In genomic region chr3:32317901-32318416, GRCm38 (mm10) we compare ENCODE assay signal across 9 mouse cellular contexts. TPM values are rescaled to one million over a fixed set of nuclear protein-coding genes. Genes with fewer than 3 reads are reported as not detected.
DNase-seq lines count a peak whose midpoint lies in the region; ATAC-seq and TF ChIP-seq lines count a peak whose summit lies in the region.
"Had no signal": no experiment of that assay in that cellular context is flagged by ENCODE, and none has a peak within 500 bp of the region (broad histone marks: within the 10 kb centered on the region; RNA-seq: fewer than 3 reads in every experiment).

No protein-coding gene starts in this region.

- no peaks in the 10 kb centered on the region for H3K4me1 ChIP-seq in forebrain, embryonic 13.5 days
- H3K4me1 ChIP-seq in forebrain, embryonic 10.5 days: no peaks in the 10 kb centered on the region
- no peaks in the 10 kb centered on the region for H3K4me1 ChIP-seq in midbrain, embryonic 12.5 days
- no peaks in the 10 kb centered on the region for H3K4me1 ChIP-seq in midbrain, embryonic 11.5 days (ENCODE audit: control insufficient read depth, insufficient read depth, low read length)
- no peaks in the 10 kb centered on the region for H3K4me1 ChIP-seq in hindbrain, postnatal 0 days (ENCODE audit: insufficient read depth, low read length)
- H3K4me1 ChIP-seq in neural tube, embryonic 15.5 days: no peaks in the 10 kb centered on the region
- H3K4me1 ChIP-seq in liver, embryonic 12.5 days: no peaks in the 10 kb centered on the region
- H3K4me1 ChIP-seq: liver, embryonic 15.5 days had no signal

- ATAC-seq in forebrain, embryonic 13.5 days: peak; percentile 44
- ATAC-seq in midbrain, embryonic 12.5 days (ENCODE audit: low FRiP score, low read depth): 0 out of 2 replicates have a peak, but pooled peaks have one; percentile 12
- ATAC-seq in midbrain, embryonic 11.5 days (ENCODE audit: low FRiP score): no peak
- ATAC-seq in hindbrain, postnatal 0 days: 0 out of 2 replicates have a peak, but pooled peaks have one; percentile 17
- ATAC-seq in neural tube, embryonic 15.5 days (ENCODE audit: low FRiP score): peak; percentile 18; the same call in 1 of the 2 replicates
- no peak for ATAC-seq in liver, embryonic 12.5 days

- no peak for TF ChIP-seq CTCF in hindbrain, postnatal 0 days (IDR thresholded peaks at IDR 0.05; ENCODE audit: low read depth)

- H3K9ac ChIP-seq in forebrain, embryonic 13.5 days: no peak overlapping the region
- H3K9ac ChIP-seq in midbrain, embryonic 12.5 days (replicated peaks): no peak overlapping the region
- no peak overlapping the region for H3K9ac ChIP-seq in midbrain, embryonic 11.5 days (ENCODE audit: low read length)
- no peak overlapping the region for H3K9ac ChIP-seq in hindbrain, postnatal 0 days (replicated peaks; ENCODE audit: low read length)
- no peak overlapping the region for H3K9ac ChIP-seq in neural tube, embryonic 15.5 days (replicated peaks)
- no peak overlapping the region for H3K9ac ChIP-seq in liver, embryonic 12.5 days
- H3K9ac ChIP-seq: liver, embryonic 15.5 days had no signal

- 64% methylated on average over 15 of the region's 15 CpGs for WGBS in forebrain, embryonic 13.5 days
- WGBS in forebrain, embryonic 10.5 days: 70% methylated on average over 15 of the region's 15 CpGs
- WGBS in midbrain, embryonic 12.5 days: 68% methylated on average over 15 of the region's 15 CpGs
- WGBS in midbrain, embryonic 11.5 days: 71% methylated on average over 15 of the region's 15 CpGs
- WGBS in hindbrain, postnatal 0 days: 69% methylated on average over 15 of the region's 15 CpGs
- 69% methylated on average over 15 of the region's 15 CpGs for WGBS in neural tube, embryonic 15.5 days
- 41% methylated on average over 15 of the region's 15 CpGs for WGBS in liver, embryonic 12.5 days (ENCODE audit: insufficient replicate concordance)

- H3K36me3 ChIP-seq in forebrain, embryonic 13.5 days (ENCODE audit: poor library complexity, severe bottlenecking): no peaks in the 10 kb centered on the region
- no peaks in the 10 kb centered on the region for H3K36me3 ChIP-seq in forebrain, embryonic 10.5 days (replicated peaks)
- H3K36me3 ChIP-seq in midbrain, embryonic 12.5 days: no peaks in the 10 kb centered on the region
- no peaks in the 10 kb centered on the region for H3K36me3 ChIP-seq in midbrain, embryonic 11.5 days (ENCODE audit: control insufficient read depth, insufficient read depth, low read length)
- H3K36me3 ChIP-seq in hindbrain, postnatal 0 days (ENCODE audit: insufficient read depth, low read length): no peaks in the 10 kb centered on the region
- H3K36me3 ChIP-seq in neural tube, embryonic 15.5 days: no peaks in the 10 kb centered on the region
- no peaks in the 10 kb centered on the region for H3K36me3 ChIP-seq in liver, embryonic 12.5 days
- H3K36me3 ChIP-seq: liver, embryonic 15.5 days had no signal

- H3K9me3 ChIP-seq in forebrain, embryonic 13.5 days (replicated peaks): no peaks in the 10 kb centered on the region
- H3K9me3 ChIP-seq in forebrain, embryonic 10.5 days: no peaks in the 10 kb centered on the region
- H3K9me3 ChIP-seq in midbrain, embryonic 12.5 days: no peaks in the 10 kb centered on the region
- no peaks in the 10 kb centered on the region for H3K9me3 ChIP-seq in midbrain, embryonic 11.5 days (ENCODE audit: control insufficient read depth, low read length)
- H3K9me3 ChIP-seq in hindbrain, postnatal 0 days (ENCODE audit: low read length): no peaks in the 10 kb centered on the region
- H3K9me3 ChIP-seq in neural tube, embryonic 15.5 days (replicated peaks): no peaks in the 10 kb centered on the region
- no peaks in the 10 kb centered on the region for H3K9me3 ChIP-seq in liver, embryonic 12.5 days (replicated peaks)
- H3K9me3 ChIP-seq: liver, embryonic 15.5 days had no signal

- no peak overlapping the region for H3K4me2 ChIP-seq in forebrain, embryonic 13.5 days
- no peak overlapping the region for H3K4me2 ChIP-seq in midbrain, embryonic 12.5 days (replicated peaks)
- H3K4me2 ChIP-seq in midbrain, embryonic 11.5 days: no peak overlapping the region
- H3K4me2 ChIP-seq in hindbrain, postnatal 0 days (ENCODE audit: low read depth, low read length): no peak overlapping the region
- no peak overlapping the region for H3K4me2 ChIP-seq in neural tube, embryonic 15.5 days
- no peak overlapping the region for H3K4me2 ChIP-seq in liver, embryonic 12.5 days
- H3K4me2 ChIP-seq: liver, embryonic 15.5 days had no signal

- H3K27ac ChIP-seq in forebrain, embryonic 13.5 days: no peak overlapping the region
- no peak overlapping the region for H3K27ac ChIP-seq in forebrain, embryonic 10.5 days
- H3K27ac ChIP-seq in midbrain, embryonic 12.5 days (replicated peaks): no peak overlapping the region
- H3K27ac ChIP-seq in midbrain, embryonic 11.5 days (ENCODE audit: low read depth, low read length): no peak overlapping the region
- no peak overlapping the region for H3K27ac ChIP-seq in hindbrain, postnatal 0 days
- no peak overlapping the region for H3K27ac ChIP-seq in neural tube, embryonic 15.5 days (replicated peaks)
- H3K27ac ChIP-seq in liver, embryonic 12.5 days: no peak overlapping the region
- H3K27ac ChIP-seq: liver, embryonic 15.5 days had no signal

- DNase-seq in forebrain, embryonic 10.5 days (ENCODE audit: extremely low spot score, low spot score): no peak
- DNase-seq in midbrain, embryonic 11.5 days (ENCODE audit: low spot score, missing footprints): no peak
- no peak for DNase-seq in hindbrain, postnatal 0 days (ENCODE audit: low spot score)
- no peak for DNase-seq in layer of hippocampus, postnatal 25 days (ENCODE audit: extremely low spot score in 1 of 2, low spot score in 1 of 2)

- H3K4me3 ChIP-seq in forebrain, embryonic 13.5 days: no peak overlapping the region
- H3K4me3 ChIP-seq in forebrain, embryonic 10.5 days: no peak overlapping the region
- H3K4me3 ChIP-seq in midbrain, embryonic 12.5 days: no peak overlapping the region
- no peak overlapping the region for H3K4me3 ChIP-seq in midbrain, embryonic 11.5 days (ENCODE audit: low read depth, low read length)
- H3K4me3 ChIP-seq in hindbrain, postnatal 0 days (ENCODE audit: low read length): no peak overlapping the region
- no peak overlapping the region for H3K4me3 ChIP-seq in neural tube, embryonic 15.5 days (replicated peaks)
- H3K4me3 ChIP-seq in liver, embryonic 12.5 days: no peak overlapping the region
- H3K4me3 ChIP-seq: liver, embryonic 15.5 days had no signal

- H3K27me3 ChIP-seq in forebrain, embryonic 13.5 days: no peaks in the 10 kb centered on the region
- peaks cover 5% of the 10 kb centered on the region; the same call in 1 of the 2 replicates for H3K27me3 ChIP-seq in forebrain, embryonic 10.5 days (ENCODE audit: poor library complexity, severe bottlenecking)
- H3K27me3 ChIP-seq in midbrain, embryonic 12.5 days: no peaks in the 10 kb centered on the region; the same call in 1 of the 2 replicates
- no peaks in the 10 kb centered on the region for H3K27me3 ChIP-seq in midbrain, embryonic 11.5 days (ENCODE audit: control insufficient read depth, insufficient read depth, low read length)
- no peaks in the 10 kb centered on the region for H3K27me3 ChIP-seq in hindbrain, postnatal 0 days (ENCODE audit: insufficient read depth, low read length)
- no peaks in the 10 kb centered on the region for H3K27me3 ChIP-seq in neural tube, embryonic 15.5 days (replicated peaks)
- peaks cover 8% of the 10 kb centered on the region; the same call in 1 of the 2 replicates for H3K27me3 ChIP-seq in liver, embryonic 12.5 days (replicated peaks)
- H3K27me3 ChIP-seq: liver, embryonic 15.5 days had no signal

RNA-seq across cellular contexts. Expression of gene Zmat3, which starts 47.9 kb away (rescaled TPM):
- polyA plus RNA-seq in forebrain, embryonic 13.5 days (2015; fragmentation: Nextera tagmentation; extraction: Ambion mirVana): 7.6 and 8.5 TPM in 2 replicates
- 7.5 and 8.2 TPM in 2 replicates for polyA plus RNA-seq in forebrain, embryonic 10.5 days (2016; fragmentation: Nextera tagmentation; extraction: Ambion mirVana)
- 10.1 and 10.4 TPM in 2 replicates for polyA plus RNA-seq in midbrain, embryonic 12.5 days (2016; fragmentation: Nextera tagmentation; extraction: Ambion mirVana)
- 10.7 and 12.1 TPM in 2 replicates for polyA plus RNA-seq in midbrain, embryonic 11.5 days (2014; fragmentation: Nextera tagmentation; extraction: Ambion mirVana)
- 13.2 and 23.6 TPM in 2 replicates for total RNA-seq in hindbrain, postnatal 0 days (2014; rRNA removed)
- 5.4 and 6.5 TPM in 2 replicates for polyA plus RNA-seq in hindbrain, postnatal 0 days (2015; fragmentation: Nextera tagmentation; extraction: Ambion mirVana)
- 7.5 and 7.6 TPM in 2 replicates for polyA plus RNA-seq in neural tube, embryonic 15.5 days (2015; fragmentation: Nextera tagmentation; extraction: Ambion mirVana)
- 10 to 100 TPM; 66.4 to 74.3 TPM for total RNA-seq in layer of hippocampus, postnatal 25 days (2021)
- 0.82 and 0.91 TPM in 2 replicates for polyA plus RNA-seq in liver, embryonic 12.5 days (2016; fragmentation: Nextera tagmentation; extraction: Ambion mirVana)

Comparison
In these comparisons a context has a peak if more than half of its experiments do, and no peak if none do; other contexts are left out.
1. ATAC-seq: peak in forebrain, embryonic 13.5 days (single experiment), midbrain, embryonic 12.5 days (single experiment), hindbrain, postnatal 0 days (single experiment) and neural tube, embryonic 15.5 days (single experiment); none in midbrain, embryonic 11.5 days (single experiment) and liver, embryonic 12.5 days (single experiment).